Mouse (Mus musculus) neutrophil, adult 83 days (primary cell): Measurements from ENCODE around the gene Ttc26. TPM values are rescaled to one million over a fixed set of nuclear protein-coding genes. Genes with fewer than 3 reads are reported as not detected.

ENCODE experiments used
- total RNA-seq, 2 experiments: library from RNA; stranded (reverse); gene quantifications; one replicate each; pipeline ENCODE4 v1.2.4; 2023

Gene Ttc26
- under 1 TPM; 0.09 to 0.11 TPM for total RNA-seq

GRCm38 (mm10) chr6:38381129-38381771, at the start of gene Ttc26:
Ttc26 (plus strand) TSS chr6:38381469.

DNA sequence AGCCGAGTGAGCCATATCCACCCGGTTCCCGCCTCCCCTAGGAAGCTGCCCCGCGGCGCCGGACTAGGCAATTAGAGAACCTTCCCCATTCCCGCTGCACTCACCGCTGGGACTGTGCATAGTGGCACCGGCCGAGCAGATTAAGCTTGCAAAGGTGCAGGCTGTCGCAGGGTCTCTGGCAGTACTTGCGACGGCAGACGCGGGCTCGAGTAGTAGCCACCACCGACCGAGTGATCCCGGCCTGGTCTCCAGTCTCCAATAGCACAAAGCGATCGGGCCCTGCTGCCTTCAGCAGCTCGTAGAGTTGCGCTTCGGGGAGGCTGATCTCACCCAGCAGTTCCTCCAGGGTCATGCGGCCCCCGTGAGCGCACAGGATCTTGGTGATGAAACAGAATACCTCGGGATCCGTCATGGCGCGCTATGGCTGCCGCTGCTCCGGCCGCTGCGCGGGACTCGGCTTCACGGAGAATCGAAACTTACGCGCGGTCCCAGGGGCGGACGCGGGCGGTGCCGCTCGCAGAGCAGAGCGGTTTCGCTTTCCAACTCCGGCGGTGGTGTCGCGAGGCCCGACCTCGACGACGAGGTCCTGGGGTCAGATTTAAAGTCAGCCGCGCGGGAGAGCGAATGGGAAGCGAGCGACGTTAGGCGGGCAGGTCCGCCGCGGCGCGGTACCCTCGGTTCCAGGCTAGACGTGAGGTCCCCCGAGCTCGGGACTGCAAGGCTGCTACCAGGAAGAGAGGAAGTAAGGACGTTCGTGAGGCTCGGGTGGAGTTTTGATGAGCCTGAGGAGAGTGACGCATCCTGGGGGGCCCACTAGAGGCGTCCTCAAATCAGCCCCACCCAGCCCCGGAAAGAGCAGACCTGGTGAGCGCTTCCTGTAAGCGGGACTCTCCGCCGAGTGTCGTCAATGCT, 27.2 kb upstream of the Ttc26 start, which contains the start of gene Zc3hav1:
Zc3hav1 (minus strand) TSS at position 793 of the 912 bp plus-strand sequence.

GRCm38 (mm10) chr6:38433261-38434033, 52.2 kb downstream of the Ttc26 start, which contains the start of gene Ubn2:
Ubn2 (plus strand) TSS chr6:38433950.

Other genes with a start within 250 kb of the Ttc26 start
- gene D630045J12Rik, start 127.5 kb upstream of the Ttc26 start, total RNA-seq: under 1 TPM; 0.09 to 0.33 TPM
- gene Zc3hav1l, start 82.2 kb upstream of the Ttc26 start, total RNA-seq: 1 to 10 TPM; 1.4 to 1.8 TPM
- 10 to 100 TPM; 80.5 to 98.0 TPM for gene Zc3hav1, start 26.9 kb upstream of the Ttc26 start, total RNA-seq
- gene Ubn2, start 52.5 kb downstream of the Ttc26 start, total RNA-seq: 10 to 100 TPM; 26.2 to 28.5 TPM
- 10 to 100 TPM; 20.5 to 23.4 TPM for gene Fmc1, start 152.0 kb downstream of the Ttc26 start, total RNA-seq
- gene Luc7l2, start 169.9 kb downstream of the Ttc26 start, total RNA-seq: 100 to 1,000 TPM; 251 to 272 TPM